Mouse (Mus musculus): Measurements from ENCODE around the gene Lnpep. TPM values are rescaled to one million over a fixed set of nuclear protein-coding genes. Genes with fewer than 3 reads are reported as not detected.

Gene Lnpep
- polyA plus RNA-seq, 1 experiment, result 4.4 TPM

- peak overlapping the region; percentile 43 for H3K4me2 ChIP-seq (ENCODE audit: low read depth)
- H3ac ChIP-seq (ENCODE audit: control insufficient read depth, insufficient read length), result no peak overlapping the region
- H3K79me2 ChIP-seq (ENCODE audit: control insufficient read depth, insufficient read depth), result peaks cover 88% of the 10 kb centered on the region
- TF ChIP-seq REST (IDR thresholded peaks at IDR 0.05; ENCODE audit: insufficient read depth, insufficient read length) (no peak), MYOD1 (IDR thresholded peaks at IDR 0.05; ENCODE audit: control insufficient read depth in 1 of 3, insufficient read length in 2 of 3, low read depth in 2 of 3) (peak in 2 of 3 experiments; percentile 75 to 80), TCF12 (IDR thresholded peaks at IDR 0.05; ENCODE audit: insufficient read depth, poor library complexity, severe bottlenecking) (peak; percentile 48), MYOG (IDR thresholded peaks at IDR 0.05; ENCODE audit: control insufficient read depth in 1 of 3, insufficient read depth in 1 of 3, insufficient read length in 2 of 3, low read depth in 2 of 3) (peak in 1 of 3 experiments; percentile 75)
- no peaks in the 10 kb centered on the region for H3K27me3 ChIP-seq (ENCODE audit: control insufficient read depth, insufficient read depth, insufficient read length)
- no peak overlapping the region for H3K4me3 ChIP-seq
- no peaks in the 10 kb centered on the region for H3K36me3 ChIP-seq (ENCODE audit: control insufficient read depth, insufficient read depth)
These were observed 31.9 kb downstream of the Lnpep start for GRCm38 (mm10) chr17:17592926-17593325.

GRCm38 (mm10) chr17:17587333-17588047, 37.4 kb downstream of the Lnpep start:
- Histone ChIP-seq H3K36me3 (ENCODE audit: control insufficient read depth, insufficient read depth) (no peaks in the 10 kb centered on the region), H3K4me2 (ENCODE audit: low read depth) (no peak overlapping the region), H3K27me3 (ENCODE audit: control insufficient read depth, insufficient read depth, insufficient read length) (no peaks in the 10 kb centered on the region), H3ac (ENCODE audit: control insufficient read depth, insufficient read length) (no peak overlapping the region), H3K4me3 (no peak overlapping the region), H3K79me2 (ENCODE audit: control insufficient read depth, insufficient read depth) (peaks cover 96% of the 10 kb centered on the region)
- TF ChIP-seq MAX (IDR thresholded peaks at IDR 0.05; ENCODE audit: low read depth) (no peak), SRF (IDR thresholded peaks at IDR 0.05; ENCODE audit: control insufficient read depth, insufficient read length, low read depth) (no peak), E2F4 (IDR thresholded peaks at IDR 0.05; ENCODE audit: insufficient read depth) (no peak), MYOD1 (IDR thresholded peaks at IDR 0.05; ENCODE audit: control insufficient read depth in 1 of 3, insufficient read length in 2 of 3, low read depth in 2 of 3) (no peak), POLR2AphosphoS2 (IDR thresholded peaks at IDR 0.05; ENCODE audit: insufficient read length, low read depth) (no peak), MYOG (IDR thresholded peaks at IDR 0.05; ENCODE audit: control insufficient read depth in 1 of 3, insufficient read depth in 1 of 3, insufficient read length in 2 of 3, low read depth in 2 of 3) (no peak), USF1 (IDR thresholded peaks at IDR 0.05; ENCODE audit: low read depth) (no peak), TCF12 (IDR thresholded peaks at IDR 0.05; ENCODE audit: insufficient read depth, poor library complexity, severe bottlenecking) (no peak), REST (IDR thresholded peaks at IDR 0.05; ENCODE audit: insufficient read depth, insufficient read length) (no peak)

- Histone ChIP-seq H3K4me3 (no peak overlapping the region), H3K36me3 (ENCODE audit: control insufficient read depth, insufficient read depth) (no peaks in the 10 kb centered on the region), H3K79me2 (ENCODE audit: control insufficient read depth, insufficient read depth) (peaks cover 96% of the 10 kb centered on the region), H3K27me3 (ENCODE audit: control insufficient read depth, insufficient read depth, insufficient read length) (no peaks in the 10 kb centered on the region), H3ac (ENCODE audit: control insufficient read depth, insufficient read length) (no peak overlapping the region), H3K4me2 (ENCODE audit: low read depth) (peak overlapping the region; percentile 18)
- TF ChIP-seq CEBPB (IDR thresholded peaks at IDR 0.05; ENCODE audit: insufficient read depth, poor library complexity, severe bottlenecking) (no peak), MYOG (IDR thresholded peaks at IDR 0.05; ENCODE audit: control insufficient read depth in 1 of 3, insufficient read depth in 1 of 3, insufficient read length in 2 of 3, low read depth in 2 of 3) (no peak), MAX (IDR thresholded peaks at IDR 0.05; ENCODE audit: low read depth) (no peak), E2F4 (IDR thresholded peaks at IDR 0.05; ENCODE audit: insufficient read depth) (no peak), TCF12 (IDR thresholded peaks at IDR 0.05; ENCODE audit: insufficient read depth, poor library complexity, severe bottlenecking) (no peak), SRF (IDR thresholded peaks at IDR 0.05; ENCODE audit: control insufficient read depth, insufficient read length, low read depth) (no peak), MYOD1 (IDR thresholded peaks at IDR 0.05; ENCODE audit: control insufficient read depth in 1 of 3, insufficient read length in 2 of 3, low read depth in 2 of 3) (no peak), TCF3 (IDR thresholded peaks at IDR 0.05; ENCODE audit: insufficient read length, low read depth) (no peak), USF1 (IDR thresholded peaks at IDR 0.05; ENCODE audit: low read depth) (no peak), REST (IDR thresholded peaks at IDR 0.05; ENCODE audit: insufficient read depth, insufficient read length) (no peak), POLR2A (IDR thresholded peaks at IDR 0.05; ENCODE audit: insufficient read length, low read depth) (no peak), POLR2AphosphoS2 (IDR thresholded peaks at IDR 0.05; ENCODE audit: insufficient read length, low read depth) (no peak)
These were observed 39.7 kb downstream of the Lnpep start for GRCm38 (mm10) chr17:17585115-17585514.

- Histone ChIP-seq H3K36me3 (ENCODE audit: control insufficient read depth, insufficient read depth) (no peaks in the 10 kb centered on the region), H3K27me3 (ENCODE audit: control insufficient read depth, insufficient read depth, insufficient read length) (no peaks in the 10 kb centered on the region), H3K4me3 (no peak overlapping the region), H3ac (ENCODE audit: control insufficient read depth, insufficient read length) (no peak overlapping the region), H3K79me2 (ENCODE audit: control insufficient read depth, insufficient read depth) (peaks cover 95% of the 10 kb centered on the region), H3K4me2 (ENCODE audit: low read depth) (no peak overlapping the region)
- TF ChIP-seq TCF12 (IDR thresholded peaks at IDR 0.05; ENCODE audit: insufficient read depth, poor library complexity, severe bottlenecking) (no peak), SRF (IDR thresholded peaks at IDR 0.05; ENCODE audit: control insufficient read depth, insufficient read length, low read depth) (no peak), REST (IDR thresholded peaks at IDR 0.05; ENCODE audit: insufficient read depth, insufficient read length) (no peak), E2F4 (IDR thresholded peaks at IDR 0.05; ENCODE audit: insufficient read depth) (no peak), MAX (IDR thresholded peaks at IDR 0.05; ENCODE audit: low read depth) (no peak), MYOD1 (IDR thresholded peaks at IDR 0.05; ENCODE audit: control insufficient read depth in 1 of 3, insufficient read length in 2 of 3, low read depth in 2 of 3) (no peak), USF1 (IDR thresholded peaks at IDR 0.05; ENCODE audit: low read depth) (no peak), TCF3 (IDR thresholded peaks at IDR 0.05; ENCODE audit: insufficient read length, low read depth) (no peak), POLR2A (IDR thresholded peaks at IDR 0.05; ENCODE audit: insufficient read length, low read depth) (no peak), POLR2AphosphoS2 (IDR thresholded peaks at IDR 0.05; ENCODE audit: insufficient read length, low read depth) (no peak), CEBPB (IDR thresholded peaks at IDR 0.05; ENCODE audit: insufficient read depth, poor library complexity, severe bottlenecking) (no peak), MYOG (IDR thresholded peaks at IDR 0.05; ENCODE audit: control insufficient read depth in 1 of 3, insufficient read depth in 1 of 3, insufficient read length in 2 of 3, low read depth in 2 of 3) (no peak)
These were observed 41.0 kb downstream of the Lnpep start for GRCm38 (mm10) chr17:17583896-17584295.
